Mouse (Mus musculus) E14TG2a.4 (cell line): ENCODE measurements around the gene Adap1.

ENCODE experiments used
- H3K27me3 ChIP-seq: 2 replicates; pipeline ENCODE4 v1.6.1; 2014; ENCODE audit warnings: low read length, control low read depth; ENCODE audit not compliant: insufficient read depth
- H3K36me3 ChIP-seq: 2 replicates; pipeline ENCODE4 v1.6.1; 2014; ENCODE audit warnings: low read length, control low read depth; ENCODE audit not compliant: insufficient read depth
- H3K4me1 ChIP-seq: replicated peaks from 2 replicates; pipeline ENCODE4 v1.6.1; 2014; ENCODE audit warnings: low read depth, low read length, control low read depth
- H3K4me3 ChIP-seq: replicated peaks from 2 replicates; pipeline ENCODE4 v1.5.1; 2014; ENCODE audit warnings: mild to moderate bottlenecking, low read length
- H3K9me3 ChIP-seq: 2 replicates; pipeline ENCODE4 v1.6.1; 2014; ENCODE audit warnings: low read length, control low read depth
- CTCF ChIP-seq: conservative IDR thresholded peaks from 2 replicates; pipeline ENCODE4 v1.5.1; 2014; ENCODE audit warnings: low read length
- NANOG ChIP-seq: IDR thresholded peaks from 2 replicates; pipeline ENCODE4 v1.6.1; 2014; ENCODE audit warnings: borderline replicate concordance, low read length, mixed read lengths
- POU5F1 ChIP-seq: IDR thresholded peaks from 2 replicates; pipeline ENCODE4 v1.6.1; 2014; ENCODE audit warnings: low read length, borderline replicate concordance

Adap1 gene

DNA sequence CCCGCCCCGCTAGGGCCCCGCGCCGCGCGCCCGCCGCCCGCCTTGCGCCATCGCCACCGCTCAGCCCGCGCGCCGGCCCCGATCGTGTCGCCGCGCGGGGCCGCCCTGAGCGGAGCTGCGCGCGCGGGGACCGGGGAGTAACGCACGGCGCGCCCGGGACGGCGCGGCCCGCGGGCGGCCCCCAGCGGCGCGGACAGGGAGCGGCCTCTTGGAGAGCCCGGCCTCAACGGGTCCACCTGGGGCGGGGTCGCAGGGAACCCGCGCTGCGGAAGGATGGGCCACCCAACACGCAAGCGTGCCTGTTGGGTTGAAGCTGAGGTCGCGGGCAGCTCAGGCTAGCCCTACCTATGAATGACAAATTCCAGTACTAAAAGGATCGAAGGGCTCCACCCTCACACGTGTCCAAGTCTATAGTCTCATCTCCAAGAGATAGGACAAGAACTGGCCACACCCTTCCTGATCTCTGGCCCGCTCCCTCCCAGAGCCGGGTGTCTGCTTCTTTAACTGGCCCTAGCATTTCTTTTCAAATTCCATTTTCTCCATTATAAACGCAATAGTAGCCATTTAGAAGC, at the start of gene Adap1:
Adap1 (minus strand) TSS at position 228 of the 572 bp plus-strand sequence.
- Histone ChIP-seq H3K9me3 (no peaks in the 10 kb centered on the region), H3K27me3 (peaks cover 22% of the 10 kb centered on the region), H3K4me3 (peak within 1 kb of the TSS; percentile 86), H3K4me1 (peaks cover 75% of the 10 kb centered on the region), H3K36me3 (peaks cover 17% of the 10 kb centered on the region)
- TF ChIP-seq NANOG (peak; percentile 61; the same call in 1 of the 2 replicates), POU5F1 (no peak)

DNA sequence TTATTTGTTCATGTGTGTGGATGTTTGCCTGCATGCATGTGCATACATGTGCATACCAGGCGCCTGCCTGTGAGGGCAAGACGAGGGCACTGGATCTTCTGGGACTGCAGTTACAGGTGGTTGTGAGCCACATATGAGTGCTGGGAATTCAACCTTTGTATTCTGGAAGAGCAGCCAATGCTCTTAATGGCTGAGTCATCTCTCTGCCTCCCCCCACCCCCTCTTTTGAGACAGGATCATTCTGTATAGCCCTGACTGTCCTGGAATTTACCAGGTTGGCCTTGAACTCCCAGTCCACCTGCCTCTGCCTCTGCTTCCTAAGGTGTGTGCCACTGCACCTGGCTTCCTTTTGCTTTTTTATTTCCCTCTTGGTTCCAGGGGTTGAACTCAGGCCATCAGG, 49.4 kb upstream of the Adap1 start:
- Histone ChIP-seq H3K27me3 (no peaks in the 10 kb centered on the region), H3K9me3 (no peaks in the 10 kb centered on the region), H3K4me1 (peaks cover 86% of the 10 kb centered on the region), H3K36me3 (peaks cover 29% of the 10 kb centered on the region), H3K4me3 (no peak overlapping the region)
- TF ChIP-seq NANOG (no peak), CTCF (no peak), POU5F1 (no peak)

DNA sequence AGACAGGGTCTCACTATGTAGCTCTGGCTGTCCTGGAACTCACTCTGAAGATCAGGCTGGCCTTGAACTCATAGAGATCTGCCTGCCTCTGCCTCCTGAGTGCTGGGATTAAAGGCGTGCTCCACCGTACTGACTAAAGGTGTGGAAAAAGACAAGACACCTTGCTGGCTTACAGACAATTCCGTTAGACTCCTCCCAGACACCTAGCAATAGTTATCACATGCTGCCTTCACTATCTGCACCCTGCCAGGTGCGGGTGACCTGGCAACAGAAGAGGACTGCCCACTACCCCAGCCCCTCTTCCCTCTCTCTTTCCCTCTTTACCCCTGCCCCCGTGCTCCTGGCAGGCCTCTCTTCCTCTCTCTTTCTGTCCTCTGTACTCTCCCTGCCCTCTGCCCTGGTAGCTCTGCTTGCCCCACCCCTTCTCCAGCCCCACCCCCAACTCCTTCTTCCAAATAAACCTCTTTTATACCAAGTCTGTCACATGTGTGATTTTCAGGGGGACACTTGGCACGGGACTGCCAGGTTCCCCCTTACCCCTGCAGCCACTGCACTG, 48.5 kb upstream of the Adap1 start:
- TF ChIP-seq NANOG (no peak), POU5F1 (no peak), CTCF (no peak)
- Histone ChIP-seq H3K36me3 (peaks cover 30% of the 10 kb centered on the region), H3K4me3 (no peak overlapping the region), H3K9me3 (no peaks in the 10 kb centered on the region), H3K4me1 (peaks cover 84% of the 10 kb centered on the region), H3K27me3 (no peaks in the 10 kb centered on the region)

DNA sequence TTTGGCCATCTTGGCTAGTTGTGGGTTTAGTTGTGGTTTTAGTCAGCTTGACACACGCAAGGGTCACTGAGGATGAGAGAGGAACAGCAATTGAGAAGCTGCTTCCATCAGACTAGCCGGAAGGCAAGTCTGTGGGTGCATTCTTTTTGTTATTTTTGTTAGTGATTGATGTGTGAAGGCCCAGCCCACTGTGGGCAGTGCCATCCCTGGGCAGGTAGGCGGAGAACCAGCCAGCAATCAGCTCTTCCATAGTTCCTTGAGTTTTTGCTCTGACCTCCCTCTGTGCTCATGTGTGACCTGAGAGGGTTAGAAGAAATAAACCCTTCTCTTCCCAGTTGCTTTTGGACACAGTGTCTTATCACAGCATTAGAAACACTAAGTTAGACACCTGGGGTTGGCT, 47.7 kb upstream of the Adap1 start:
- Histone ChIP-seq H3K4me3 (no peak overlapping the region), H3K27me3 (no peaks in the 10 kb centered on the region), H3K9me3 (no peaks in the 10 kb centered on the region), H3K4me1 (peaks cover 84% of the 10 kb centered on the region), H3K36me3 (peaks cover 37% of the 10 kb centered on the region)
- TF ChIP-seq CTCF (no peak), NANOG (no peak), POU5F1 (no peak)

DNA sequence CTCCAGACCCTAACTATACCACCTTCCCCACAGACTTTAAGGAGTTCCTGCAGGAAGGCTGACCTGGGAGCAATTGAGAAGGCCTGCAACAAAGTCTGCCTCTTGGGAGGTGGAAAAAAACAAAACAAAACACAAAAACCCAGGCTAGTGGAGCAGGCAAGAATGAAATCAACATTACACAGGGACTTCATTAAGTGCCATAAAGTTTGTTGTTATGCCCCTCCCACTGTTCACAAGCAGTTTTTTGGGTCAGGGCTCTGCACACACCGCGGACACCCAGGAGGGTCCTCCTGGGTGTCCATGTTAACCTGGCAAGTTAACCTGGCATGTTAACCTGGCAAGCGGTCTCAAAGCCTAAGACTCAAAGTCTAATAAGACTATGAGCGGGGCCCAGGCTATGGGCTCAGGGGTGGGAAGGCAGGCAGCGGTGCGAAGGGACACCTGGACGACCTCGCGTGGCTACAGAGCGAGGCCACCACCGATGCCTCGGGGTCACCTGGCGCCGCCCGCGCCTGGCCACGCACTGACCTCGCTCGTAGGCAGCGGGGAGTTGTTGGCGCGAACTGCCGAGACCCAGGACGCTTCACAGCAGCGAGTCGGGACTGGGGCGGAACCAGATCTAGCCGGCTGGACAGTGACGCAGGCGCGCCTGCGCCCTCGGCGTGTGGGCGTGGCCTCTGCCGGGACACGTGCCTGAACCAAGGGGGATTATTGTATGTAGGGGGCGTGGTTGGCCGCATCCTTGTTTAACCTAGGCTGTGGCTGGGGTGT, 46.4 kb upstream of the Adap1 start:
- peak overlapping the region; percentile 79 for H3K4me3 ChIP-seq
- TF ChIP-seq POU5F1 = no peak
- no peak for TF ChIP-seq CTCF
- TF ChIP-seq NANOG = no peak
- peaks cover 85% of the 10 kb centered on the region for H3K4me1 ChIP-seq
- H3K27me3 ChIP-seq = no peaks in the 10 kb centered on the region
- H3K9me3 ChIP-seq = no peaks in the 10 kb centered on the region
- peaks cover 26% of the 10 kb centered on the region; the same call in 1 of the 2 replicates for H3K36me3 ChIP-seq

DNA sequence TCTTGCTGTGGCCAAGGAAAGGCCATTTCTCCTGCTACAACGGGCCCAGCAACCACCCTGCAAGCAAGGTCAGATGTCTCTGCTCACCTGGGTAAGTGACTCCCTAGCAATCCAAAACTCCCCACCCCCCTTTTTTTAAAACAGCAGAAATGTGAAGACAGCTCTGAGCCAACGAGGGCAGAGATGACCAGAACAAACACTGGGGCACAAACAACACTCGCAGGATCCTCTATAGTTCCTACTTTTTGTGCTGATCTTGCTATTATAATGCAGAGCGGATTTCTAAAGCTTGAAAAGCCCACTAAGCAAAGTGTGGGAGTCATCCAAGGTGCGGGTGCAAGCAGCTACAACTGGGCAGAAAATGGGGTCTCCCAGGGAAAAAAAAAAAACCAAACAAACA, 45.7 kb upstream of the Adap1 start:
- H3K36me3 ChIP-seq = peaks cover 26% of the 10 kb centered on the region; the same call in 1 of the 2 replicates
- H3K27me3 ChIP-seq = no peaks in the 10 kb centered on the region
- no peak for TF ChIP-seq CTCF
- TF ChIP-seq POU5F1 = no peak
- TF ChIP-seq NANOG = no peak
- peaks cover 92% of the 10 kb centered on the region for H3K4me1 ChIP-seq
- H3K9me3 ChIP-seq = no peaks in the 10 kb centered on the region
- H3K4me3 ChIP-seq = peak overlapping the region; percentile 79

DNA sequence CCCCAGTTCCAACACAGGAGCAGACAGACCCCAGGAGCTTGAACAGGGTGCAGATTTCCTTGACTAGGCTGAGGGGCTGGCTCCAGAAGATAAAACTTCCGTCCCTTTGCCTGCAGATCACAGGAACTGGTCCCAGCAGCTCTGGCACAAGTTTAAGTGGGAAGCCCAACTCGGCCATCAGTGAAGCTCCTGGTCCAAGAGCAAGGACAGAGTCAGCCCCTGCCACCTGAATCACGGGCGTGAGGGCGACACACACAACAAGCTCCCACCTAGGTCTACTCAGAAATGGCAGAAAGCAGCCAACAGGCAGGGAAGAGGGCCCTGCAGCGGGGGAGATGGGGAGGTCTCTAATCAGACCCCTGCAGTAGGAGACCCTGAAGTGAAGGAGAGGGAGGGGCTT, 44.9 kb upstream of the Adap1 start:
- Histone ChIP-seq H3K4me3 (peak overlapping the region; percentile 13; the same call in 1 of the 2 replicates), H3K36me3 (peaks cover 21% of the 10 kb centered on the region; the same call in 1 of the 2 replicates), H3K4me1 (peaks cover 91% of the 10 kb centered on the region), H3K27me3 (no peaks in the 10 kb centered on the region), H3K9me3 (no peaks in the 10 kb centered on the region)
- no peak for TF ChIP-seq CTCF
- TF ChIP-seq POU5F1 = no peak
- TF ChIP-seq NANOG = no peak

DNA sequence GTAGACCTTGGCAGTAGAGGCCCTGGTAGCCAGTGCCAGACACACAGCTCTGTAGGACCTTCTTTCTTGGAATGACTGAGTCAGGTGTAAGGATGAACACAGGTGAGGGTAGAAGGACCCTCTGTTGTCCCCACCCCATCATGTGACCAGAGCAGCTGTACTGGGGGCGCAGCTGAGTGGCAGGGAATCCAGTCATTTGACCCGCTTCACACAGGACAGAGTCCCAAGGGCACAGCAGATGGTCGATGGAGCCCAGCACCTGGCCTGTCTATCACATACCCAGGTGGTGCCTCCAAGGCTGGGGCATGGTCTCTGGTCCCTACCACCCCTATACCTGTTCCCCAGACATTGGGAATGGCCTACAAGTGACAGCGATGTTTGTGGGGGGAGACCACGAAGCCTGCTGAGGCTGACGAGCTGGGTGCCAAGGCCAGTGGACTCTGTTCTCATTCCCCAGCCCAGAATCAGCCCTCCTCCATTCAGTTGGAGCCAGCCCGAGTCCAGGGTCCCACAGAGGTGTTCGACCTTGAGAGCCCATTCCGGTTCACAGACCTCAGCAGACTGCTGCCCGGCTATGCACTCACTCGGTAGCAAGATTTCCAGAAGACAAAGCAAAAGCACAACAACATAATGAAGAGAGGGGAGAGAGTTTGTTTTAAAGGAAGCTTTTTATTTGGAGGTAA, 43.4 kb upstream of the Adap1 start:
- TF ChIP-seq POU5F1 (no peak), NANOG (no peak), CTCF (no peak)
- Histone ChIP-seq H3K36me3 (peaks cover 18% of the 10 kb centered on the region), H3K4me1 (peaks cover 91% of the 10 kb centered on the region), H3K27me3 (no peaks in the 10 kb centered on the region), H3K4me3 (no peak overlapping the region), H3K9me3 (no peaks in the 10 kb centered on the region)
